Mouse (Mus musculus): ENCODE data around the gene Rps8. TPM values are rescaled to one million over a fixed set of nuclear protein-coding genes. Genes with fewer than 3 reads are reported as not detected.
A peak's percentile ranks its signal among the peaks of the same experiment; 100 is the strongest.

Rps8 gene
- polyA plus RNA-seq, 1 experiment from 2014 or later = 983 TPM

- Histone ChIP-seq H3K27me3 (replicated peaks) (no peaks in the 10 kb centered on the region), H3K4me2 (no peak overlapping the region), H3K4me3 (replicated peaks) (no peak overlapping the region), H3K9me3 (no peaks in the 10 kb centered on the region), H3K27ac (no peak overlapping the region), H3K36me3 (peaks cover 12% of the 10 kb centered on the region), H3K9ac (no peak overlapping the region), H3K4me1 (0 out of 2 replicates have a peak, but pooled peaks cover 2% of the 10 kb centered on the region)
- 27% methylated on average over 15 of the region's 15 CpGs for WGBS
- no peak for ATAC-seq (ENCODE audit: insufficient read depth, low FRiP score, low read depth)
Observed at GRCm38 (mm10) chr4:117146176-117146575, 9.9 kb downstream of the Rps8 start.

DNA sequence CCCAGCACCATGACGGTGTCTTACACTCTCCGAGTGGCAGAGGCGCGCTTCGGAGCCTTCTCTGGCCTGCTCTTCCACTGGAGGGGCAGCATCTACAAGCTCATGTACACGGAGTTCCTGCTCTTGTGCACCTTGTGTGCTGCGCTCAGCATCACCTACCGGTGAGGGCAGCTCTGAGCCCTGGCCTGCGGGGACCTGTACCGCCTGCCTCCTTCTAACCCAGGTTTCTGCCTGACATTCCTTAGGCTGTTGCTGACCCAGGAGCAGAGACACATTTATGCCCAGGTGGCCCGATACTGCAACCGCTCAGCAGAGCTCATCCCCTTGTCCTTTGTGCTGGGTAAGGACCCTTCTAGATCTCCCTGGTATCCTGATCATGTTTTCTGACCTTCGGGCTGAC lies 10.8 kb downstream of the Rps8 start:
- no peak overlapping the region for H3K9ac ChIP-seq
- no peak overlapping the region for H3K4me2 ChIP-seq
- H3K9me3 ChIP-seq = no peaks in the 10 kb centered on the region
- peaks cover 3% of the 10 kb centered on the region; the same call in 1 of the 2 replicates for H3K36me3 ChIP-seq
- H3K4me1 ChIP-seq = 0 out of 2 replicates have a peak, but pooled peaks cover under 1% of the 10 kb centered on the region
- H3K27me3 ChIP-seq (replicated peaks) = no peaks in the 10 kb centered on the region
- H3K4me3 ChIP-seq (replicated peaks) = no peak overlapping the region
- no peak for ATAC-seq (ENCODE audit: insufficient read depth, low FRiP score, low read depth)
- no peak overlapping the region for H3K27ac ChIP-seq
- WGBS = 85% methylated on average over 13 of the region's 13 CpGs

DNA sequence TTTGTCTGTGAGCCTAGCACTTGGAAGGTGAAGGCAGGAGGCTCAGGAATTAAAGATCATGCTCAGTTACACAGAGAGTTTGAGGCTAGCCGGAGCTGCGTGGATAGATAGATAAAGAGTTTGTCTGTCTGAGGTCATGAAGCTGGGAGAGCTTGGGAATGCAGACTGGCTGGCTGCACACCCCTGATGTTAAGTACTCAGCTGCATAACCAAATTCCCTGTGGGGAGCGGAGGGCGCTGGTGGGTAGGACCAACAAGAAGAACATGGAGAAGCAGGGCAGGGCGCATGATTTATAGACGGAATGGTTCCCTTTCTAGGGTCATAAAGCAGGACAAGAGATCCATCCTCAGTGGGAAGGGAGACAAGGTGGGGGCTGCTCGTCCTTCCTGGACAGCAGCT lies 13.0 kb downstream of the Rps8 start:
- H3K9me3 ChIP-seq = no peaks in the 10 kb centered on the region
- no peak for ATAC-seq (ENCODE audit: insufficient read depth, low FRiP score, low read depth)
- H3K27ac ChIP-seq = no peak overlapping the region
- no peak overlapping the region for H3K4me2 ChIP-seq
- no peaks in the 10 kb centered on the region for H3K27me3 ChIP-seq (replicated peaks)
- H3K36me3 ChIP-seq = no peaks in the 10 kb centered on the region
- WGBS = 51% methylated on average over 7 of the region's 7 CpGs
- H3K4me3 ChIP-seq (replicated peaks) = no peak overlapping the region
- no peak overlapping the region for H3K9ac ChIP-seq
- no peaks in the 10 kb centered on the region for H3K4me1 ChIP-seq

DNA sequence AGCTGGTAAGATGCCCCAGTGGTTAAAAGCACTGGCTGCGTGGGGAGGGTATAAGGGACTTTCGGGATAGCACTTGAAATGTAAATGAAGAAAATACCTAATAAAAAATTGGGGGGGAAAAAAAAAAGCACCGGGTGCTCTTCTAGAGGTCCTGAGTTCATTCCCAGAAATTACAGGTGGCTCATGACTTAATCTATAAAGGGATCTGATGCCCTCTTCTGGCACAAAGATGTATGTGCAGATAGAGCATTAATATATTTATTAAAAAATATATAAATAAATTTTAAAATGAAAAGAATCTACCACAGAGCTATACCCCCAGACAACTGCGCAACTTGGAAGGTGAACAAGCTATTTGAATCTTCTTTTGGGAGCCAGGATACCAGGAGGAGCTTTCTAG lies 15.4 kb downstream of the Rps8 start:
- H3K27me3 ChIP-seq (replicated peaks) = no peaks in the 10 kb centered on the region
- H3K9ac ChIP-seq = no peak overlapping the region
- no peak overlapping the region for H3K4me2 ChIP-seq
- no peak for ATAC-seq (ENCODE audit: insufficient read depth, low FRiP score, low read depth)
- no peak overlapping the region for H3K27ac ChIP-seq
- H3K4me1 ChIP-seq = no peaks in the 10 kb centered on the region
- no peak overlapping the region for H3K4me3 ChIP-seq (replicated peaks)
- H3K9me3 ChIP-seq = no peaks in the 10 kb centered on the region
- WGBS = 40% methylated on average over 4 of the region's 4 CpGs
- H3K36me3 ChIP-seq = no peaks in the 10 kb centered on the region

GRCm38 (mm10) chr4:117139217-117139612 lies 16.8 kb downstream of the Rps8 start:
- Histone ChIP-seq H3K4me3 (replicated peaks) (no peak overlapping the region), H3K36me3 (no peaks in the 10 kb centered on the region), H3K4me2 (no peak overlapping the region), H3K27ac (no peak overlapping the region), H3K9me3 (no peaks in the 10 kb centered on the region), H3K27me3 (replicated peaks) (no peaks in the 10 kb centered on the region), H3K9ac (no peak overlapping the region), H3K4me1 (peaks cover 4% of the 10 kb centered on the region; the same call in 1 of the 2 replicates)
- 0% methylated on average over 2 of the region's 2 CpGs for WGBS
- ATAC-seq (ENCODE audit: insufficient read depth, low FRiP score, low read depth) = no peak

DNA sequence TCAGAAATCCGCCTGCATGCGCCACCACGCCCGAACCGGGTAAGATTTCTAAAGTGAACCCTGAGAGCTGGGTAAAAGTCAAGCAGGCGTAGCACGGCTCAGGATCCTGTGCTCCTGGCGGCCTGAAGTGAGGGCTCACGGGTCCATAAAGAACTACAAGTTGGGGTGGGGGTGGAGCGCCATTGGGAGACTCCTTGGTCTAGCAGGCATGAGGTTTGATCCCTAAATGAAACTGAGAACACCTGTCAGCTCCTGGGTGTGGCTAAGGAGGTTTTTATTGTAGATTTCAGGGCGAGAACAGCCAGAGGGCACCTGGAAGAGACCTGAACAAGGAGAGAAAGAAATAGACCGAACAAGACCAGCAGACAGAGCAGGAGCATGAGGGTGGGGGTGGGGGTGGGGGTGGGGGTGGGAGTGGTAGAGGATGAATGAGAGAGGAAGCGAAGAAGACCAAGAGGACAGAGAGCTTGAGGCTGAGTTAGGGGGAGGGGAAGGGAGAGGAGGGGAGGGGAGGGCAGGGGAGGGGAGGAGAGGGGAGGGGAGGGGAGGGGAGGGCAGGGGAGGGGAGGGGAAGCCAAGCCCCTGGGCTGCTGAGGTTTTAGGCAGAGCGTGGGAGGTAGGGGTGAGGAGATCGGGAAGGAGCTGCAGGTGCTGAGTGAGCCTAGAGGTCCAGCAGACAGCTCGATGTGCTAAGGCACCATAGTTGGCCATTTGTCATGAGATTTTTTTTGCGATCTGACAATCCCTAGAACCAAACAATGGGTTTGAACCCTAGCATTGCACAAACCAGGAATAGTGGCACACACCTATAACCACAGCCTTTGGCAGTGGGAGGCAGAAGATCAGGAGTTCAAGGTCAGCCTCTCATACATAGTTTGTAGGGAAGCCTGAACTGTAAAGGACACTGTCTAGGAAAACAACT lies 17.5 kb downstream of the Rps8 start:
- Histone ChIP-seq H3K27ac (no peak overlapping the region), H3K9ac (no peak overlapping the region), H3K9me3 (no peaks in the 10 kb centered on the region), H3K27me3 (replicated peaks) (no peaks in the 10 kb centered on the region), H3K4me3 (replicated peaks) (no peak overlapping the region), H3K4me1 (peaks cover 6% of the 10 kb centered on the region; the same call in 1 of the 2 replicates), H3K4me2 (no peak overlapping the region), H3K36me3 (no peaks in the 10 kb centered on the region)
- no peak for ATAC-seq (ENCODE audit: insufficient read depth, low FRiP score, low read depth)
- WGBS = 64% methylated on average over 16 of the region's 17 CpGs

GRCm38 (mm10) chr4:117136034-117136433 lies 20.0 kb downstream of the Rps8 start:
- peak; percentile 59 for ATAC-seq (ENCODE audit: insufficient read depth, low FRiP score, low read depth)
- Histone ChIP-seq H3K4me3 (replicated peaks) (no peak overlapping the region), H3K9ac (no peak overlapping the region), H3K27ac (peak overlapping the region; percentile 75; the same call in 1 of the 2 replicates), H3K27me3 (replicated peaks) (peaks cover 9% of the 10 kb centered on the region; the same call in 1 of the 2 replicates), H3K4me1 (peaks cover 20% of the 10 kb centered on the region), H3K4me2 (no peak overlapping the region), H3K9me3 (no peaks in the 10 kb centered on the region), H3K36me3 (no peaks in the 10 kb centered on the region)
- 24% methylated on average over 8 of the region's 8 CpGs for WGBS

DNA sequence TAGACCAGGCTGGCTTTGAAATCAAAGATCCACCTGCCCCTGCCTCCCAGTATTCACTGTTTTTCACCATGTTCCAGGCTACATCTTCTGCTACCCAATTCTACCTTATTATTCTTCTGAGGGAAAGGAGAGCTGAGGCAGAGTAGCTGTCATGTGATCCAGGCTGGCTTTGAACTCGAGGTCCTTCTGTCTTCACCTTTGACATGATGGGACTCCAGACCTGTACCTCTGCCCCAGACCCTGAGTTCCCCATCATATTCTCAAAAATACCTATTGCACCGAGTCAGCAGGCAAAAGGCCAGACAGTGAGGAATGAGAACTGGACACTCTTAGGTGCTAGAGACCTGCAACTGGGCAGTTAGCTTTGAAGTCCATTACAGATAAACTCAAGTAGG lies 21.4 kb downstream of the Rps8 start:
- H3K9me3 ChIP-seq = no peaks in the 10 kb centered on the region
- 25% methylated on average over 2 of the region's 2 CpGs for WGBS
- H3K4me2 ChIP-seq = peak overlapping the region; percentile 97; the same call in 1 of the 2 replicates
- H3K36me3 ChIP-seq = no peaks in the 10 kb centered on the region
- H3K27ac ChIP-seq = no peak overlapping the region
- no peak overlapping the region for H3K4me3 ChIP-seq (replicated peaks)
- no peak for ATAC-seq (ENCODE audit: insufficient read depth, low FRiP score, low read depth)
- peaks cover 20% of the 10 kb centered on the region for H3K4me1 ChIP-seq
- no peak overlapping the region for H3K9ac ChIP-seq
- peaks cover 9% of the 10 kb centered on the region; the same call in 1 of the 2 replicates for H3K27me3 ChIP-seq (replicated peaks)

- 2% methylated on average over 48 of the region's 48 CpGs for WGBS
- H3K9ac ChIP-seq = peak within 1 kb of the TSS; percentile 86
- no peak within 1 kb of the TSS for H3K27ac ChIP-seq
- peak within 1 kb of the TSS; percentile 97 for H3K4me2 ChIP-seq
- peaks cover 20% of the 10 kb centered on the region for H3K4me1 ChIP-seq
- H3K9me3 ChIP-seq = no peaks in the 10 kb centered on the region
- ATAC-seq (ENCODE audit: insufficient read depth, low FRiP score, low read depth) = peak; percentile 86
- peaks cover 9% of the 10 kb centered on the region; the same call in 1 of the 2 replicates for H3K27me3 ChIP-seq (replicated peaks)
- H3K36me3 ChIP-seq = peaks cover 3% of the 10 kb centered on the region; the same call in 1 of the 2 replicates
- H3K4me3 ChIP-seq (replicated peaks) = peak within 1 kb of the TSS; percentile 67
Observed at GRCm38 (mm10) chr4:117133817-117134600, 22.0 kb downstream of the Rps8 start, which contains the start of gene Plk3. Gene Plk3 (minus strand): TSS chr4:117133963.

- ATAC-seq (ENCODE audit: insufficient read depth, low FRiP score, low read depth) = 0 out of 2 replicates have a peak, but pooled peaks have one; percentile 1
- Histone ChIP-seq H3K4me1 (peaks cover 20% of the 10 kb centered on the region), H3K36me3 (peaks cover 7% of the 10 kb centered on the region; the same call in 1 of the 2 replicates), H3K27ac (no peak overlapping the region), H3K4me3 (replicated peaks) (peak overlapping the region; percentile 67), H3K4me2 (peak overlapping the region; percentile 97), H3K9me3 (no peaks in the 10 kb centered on the region), H3K9ac (peak overlapping the region; percentile 86), H3K27me3 (replicated peaks) (peaks cover 9% of the 10 kb centered on the region; the same call in 1 of the 2 replicates)
- under 1% methylated on average over 42 of the region's 42 CpGs for WGBS
Observed at GRCm38 (mm10) chr4:117133366-117133796, 22.7 kb downstream of the Rps8 start.

GRCm38 (mm10) chr4:117132794-117133143 lies 23.3 kb downstream of the Rps8 start:
- Histone ChIP-seq H3K9me3 (no peaks in the 10 kb centered on the region), H3K9ac (peak overlapping the region; percentile 86; the same call in 1 of the 2 replicates), H3K27me3 (replicated peaks) (peaks cover 9% of the 10 kb centered on the region; the same call in 1 of the 2 replicates), H3K27ac (no peak overlapping the region), H3K4me1 (peaks cover 20% of the 10 kb centered on the region), H3K4me3 (replicated peaks) (peak overlapping the region; percentile 67), H3K36me3 (peaks cover 7% of the 10 kb centered on the region; the same call in 1 of the 2 replicates), H3K4me2 (peak overlapping the region; percentile 97)
- 22% methylated on average over 11 of the region's 11 CpGs for WGBS
- ATAC-seq (ENCODE audit: insufficient read depth, low FRiP score, low read depth) = no peak

All from stomach, embryonic 15.5 days (tissue).